Mouse (Mus musculus): ENCODE measurements around the gene Poc1a.
A peak's percentile ranks its signal among the peaks of the same experiment; 100 is the strongest.

Gene Poc1a

GRCm38 (mm10) chr9:106338462-106339172, 57.8 kb downstream of the Poc1a start:
- DNase-seq (ENCODE audit: low spot score in 2 of 2): no peak

GRCm38 (mm10) chr9:106339173-106339558, 58.3 kb downstream of the Poc1a start:
- DNase-seq (ENCODE audit: low spot score in 2 of 2): no peak

- no peak for DNase-seq (ENCODE audit: low spot score in 2 of 2)
Observed at GRCm38 (mm10) chr9:106339730-106340129, 58.9 kb downstream of the Poc1a start.

GRCm38 (mm10) chr9:106340501-106341312, 59.8 kb downstream of the Poc1a start:
- no peak for DNase-seq (ENCODE audit: low spot score in 2 of 2)

GRCm38 (mm10) chr9:106341313-106341686, 60.4 kb downstream of the Poc1a start:
- no peak for DNase-seq (ENCODE audit: low spot score in 2 of 2)

- peak in 1 of 2 experiments; percentile 39 for DNase-seq (ENCODE audit: low spot score in 2 of 2)
Observed at GRCm38 (mm10) chr9:106342573-106342972, 61.7 kb downstream of the Poc1a start.

- peak; percentile 58 to 76 for DNase-seq (ENCODE audit: low spot score in 2 of 2)
Observed at GRCm38 (mm10) chr9:106345167-106345566, 64.3 kb downstream of the Poc1a start.

GRCm38 (mm10) chr9:106345630-106346029, 64.8 kb downstream of the Poc1a start:
- DNase-seq (ENCODE audit: low spot score in 2 of 2): no peak

- DNase-seq (ENCODE audit: low spot score in 2 of 2): no peak
Observed at GRCm38 (mm10) chr9:106348281-106348680, 67.4 kb downstream of the Poc1a start.

- peak in 1 of 2 experiments; percentile 52 for DNase-seq (ENCODE audit: low spot score in 2 of 2)
Observed at GRCm38 (mm10) chr9:106349075-106349474, 68.2 kb downstream of the Poc1a start.

GRCm38 (mm10) chr9:106351178-106351577, 70.3 kb downstream of the Poc1a start:
- no peak for DNase-seq (ENCODE audit: low spot score in 2 of 2)

GRCm38 (mm10) chr9:106353779-106354178, 72.9 kb downstream of the Poc1a start:
- DNase-seq (ENCODE audit: low spot score in 2 of 2): no peak

GRCm38 (mm10) chr9:106354810-106355209, 73.9 kb downstream of the Poc1a start:
- no peak for DNase-seq (ENCODE audit: low spot score in 2 of 2)

- no peak for DNase-seq (ENCODE audit: low spot score in 2 of 2)
Observed at GRCm38 (mm10) chr9:106355217-106355974, 74.5 kb downstream of the Poc1a start.

- no peak for DNase-seq (ENCODE audit: low spot score in 2 of 2)
Observed at GRCm38 (mm10) chr9:106355975-106356286, 75.1 kb downstream of the Poc1a start.

GRCm38 (mm10) chr9:106356323-106356844, 75.5 kb downstream of the Poc1a start:
- no peak for DNase-seq (ENCODE audit: low spot score in 2 of 2)

GRCm38 (mm10) chr9:106357167-106357566, 76.3 kb downstream of the Poc1a start:
- no peak for DNase-seq (ENCODE audit: low spot score in 2 of 2)

- no peak for DNase-seq (ENCODE audit: low spot score in 2 of 2)
Observed at GRCm38 (mm10) chr9:106359297-106359696, 78.4 kb downstream of the Poc1a start.

GRCm38 (mm10) chr9:106361140-106361539, 80.3 kb downstream of the Poc1a start:
- no peak for DNase-seq (ENCODE audit: low spot score in 2 of 2)

GRCm38 (mm10) chr9:106365333-106365732, 84.5 kb downstream of the Poc1a start:
- no peak for DNase-seq (ENCODE audit: low spot score in 2 of 2)

GRCm38 (mm10) chr9:106366188-106366587, 85.3 kb downstream of the Poc1a start:
- DNase-seq (ENCODE audit: low spot score in 2 of 2): no peak

- no peak for DNase-seq (ENCODE audit: low spot score in 2 of 2)
Observed at GRCm38 (mm10) chr9:106367001-106367400, 86.1 kb downstream of the Poc1a start.

Data from right cerebral cortex, adult 2 months (tissue).